Mouse (Mus musculus) lung, adult 2 months (tissue): ENCODE results near the gene Rpl37. TPM values are rescaled to one million over a fixed set of nuclear protein-coding genes. Genes with fewer than 3 reads are reported as not detected.
"Not testable (repeated sequence)": the region's sequence is repeated elsewhere in the genome, so short reads cannot be mapped to it uniquely, and the experiment has no call there.

ENCODE experiments used
- DNase-seq: peaks from one replicate; pipeline ENCODE4 v3.0.0; 2022
- H3K4me1 ChIP-seq: fragments of 200-500 bp; 2 replicates; pipeline ENCODE4 v1.6.1; 2011; ENCODE audit warnings: low read length; ENCODE audit not compliant: control insufficient read depth, insufficient read depth
- H3K4me3 ChIP-seq: fragments of 200-500 bp; replicated peaks from 2 replicates; pipeline ENCODE3; 2011; ENCODE audit warnings: low read depth, mild to moderate bottlenecking, control low read depth, low read length; ENCODE audit errors: extremely low read depth
- CTCF ChIP-seq: fragments of 200-500 bp; IDR thresholded peaks from 2 replicates; pipeline ENCODE4 v1.5.1; 2011; ENCODE audit warnings: mild to moderate bottlenecking, low read length, control low read depth; ENCODE audit not compliant: insufficient read depth
- POLR2A ChIP-seq: fragments of 200-500 bp; IDR thresholded peaks from 2 replicates; pipeline ENCODE4 v1.6.1; 2011; ENCODE audit warnings: low read depth, mild to moderate bottlenecking, control low read depth, low read length, borderline replicate concordance; ENCODE audit errors: extremely low read depth
- WGBS: fragments of 180-500 bp; shearing (Covaris S2); methylation state at CpG from one replicate; pipeline ENCODE4 v1.1.7; 2018; 5-methylcytosine and 5-hydroxymethylcytosine counted together
- polyA plus RNA-seq: library from polyadenylated mRNA; depleted of rRNA; stranded (reverse); fragments of >200 nt; gene quantifications from 2 replicates; pipeline ENCODE4 v1.2.3, GENCODE M21; 2012

Rpl37 gene
- polyA plus RNA-seq, 1 experiment: 778 TPM

- no peak for DNase-seq
- TF ChIP-seq POLR2A (no peak), CTCF (no peak)
- 91% methylated on average over 2 of the region's 2 CpGs for WGBS
- H3K4me1 ChIP-seq: no peaks in the 10 kb centered on the region; the same call in none of the 2 replicates
- H3K4me3 ChIP-seq: no peak overlapping the region
These were observed 3.3 kb downstream of the Rpl37 start for GRCm38 (mm10) chr15:5119707-5120106.

GRCm38 (mm10) chr15:5121535-5122313 is 5.3 kb downstream of the Rpl37 start:
- Histone ChIP-seq H3K4me3 (no peak overlapping the region), H3K4me1 (no peaks in the 10 kb centered on the region; the same call in 1 of the 2 replicates)
- DNase-seq: no peak
- WGBS: 90% methylated on average over 12 of the region's 12 CpGs
- TF ChIP-seq CTCF (no peak), POLR2A (no peak)

GRCm38 (mm10) chr15:5126456-5126855 is 10.0 kb downstream of the Rpl37 start:
- DNase-seq: no peak
- H3K4me1 ChIP-seq: no peaks in the 10 kb centered on the region
- H3K4me3 ChIP-seq: no peak overlapping the region
- 51% methylated on average over 4 of the region's 4 CpGs for WGBS
- no peak for TF ChIP-seq CTCF
- TF ChIP-seq POLR2A: no peak

GRCm38 (mm10) chr15:5127487-5127886 is 11.0 kb downstream of the Rpl37 start:
- H3K4me1 ChIP-seq: no peaks in the 10 kb centered on the region
- H3K4me3 ChIP-seq: no peak overlapping the region
- 77% methylated on average over 2 of the region's 2 CpGs for WGBS
- DNase-seq: no peak
- TF ChIP-seq POLR2A (no peak), CTCF (no peak)

- no peak overlapping the region for H3K4me3 ChIP-seq
- no peak for TF ChIP-seq CTCF
- TF ChIP-seq POLR2A: no peak
- WGBS: 47% methylated on average over 5 of the region's 5 CpGs
- H3K4me1 ChIP-seq: no peaks in the 10 kb centered on the region
- DNase-seq: no peak
These were observed 11.9 kb downstream of the Rpl37 start for GRCm38 (mm10) chr15:5128176-5128940.

GRCm38 (mm10) chr15:5129111-5129805 is 12.8 kb downstream of the Rpl37 start:
- H3K4me1 ChIP-seq: no peaks in the 10 kb centered on the region
- DNase-seq: no peak
- H3K4me3 ChIP-seq: no peak overlapping the region
- WGBS: 90% methylated on average over 12 of the region's 12 CpGs
- TF ChIP-seq POLR2A: no peak
- TF ChIP-seq CTCF: no peak

- H3K4me3 ChIP-seq, DNase-seq, H3K4me1 ChIP-seq: not testable (repeated sequence)
- 82% methylated on average over 14 of the region's 14 CpGs for WGBS
These were observed 14.6 kb downstream of the Rpl37 start for GRCm38 (mm10) chr15:5130887-5131668.

- Histone ChIP-seq H3K4me1 (no peaks in the 10 kb centered on the region), H3K4me3 (no peak overlapping the region)
- TF ChIP-seq POLR2A (no peak), CTCF (no peak)
- 74% methylated on average over 3 of the region's 3 CpGs for WGBS
- DNase-seq: no peak
These were observed 16.9 kb downstream of the Rpl37 start for GRCm38 (mm10) chr15:5133301-5133700.

- WGBS: 66% methylated on average over 3 of the region's 3 CpGs
- no peak for TF ChIP-seq CTCF
- TF ChIP-seq POLR2A: no peak
- no peak overlapping the region for H3K4me3 ChIP-seq
- DNase-seq: no peak
- H3K4me1 ChIP-seq: no peaks in the 10 kb centered on the region
These were observed 17.7 kb downstream of the Rpl37 start for GRCm38 (mm10) chr15:5134179-5134578.
